Mouse (Mus musculus) CH12.LX (cell line): ENCODE data around the gene Mllt10.

Experiments used
- CHD1 ChIP-seq: IDR thresholded peaks from 2 replicates; pipeline ENCODE4 v1.6.1; 2012; ENCODE audit warnings: low read depth, low read length, improper control_type of control experiment, inconsistent platforms
- CTCF ChIP-seq, 2 experiments: IDR thresholded peaks in 1 of 2; conservative IDR thresholded peaks in 1 of 2; 2 replicates each; pipeline ENCODE4 v1.5.1; 2011 to 2012; ENCODE audit warnings: low read depth in 2 of 2, low read length in 2 of 2, improper control_type of control experiment in 1 of 2, inconsistent platforms in 1 of 2, mild to moderate bottlenecking in 1 of 2, moderate library complexity in 1 of 2
- E2F4 ChIP-seq: IDR thresholded peaks from 2 replicates; pipeline ENCODE4 v1.6.1; 2011; ENCODE audit warnings: low read depth, low read length, improper control_type of control experiment; ENCODE audit not compliant: insufficient replicate concordance
- EP300 ChIP-seq: IDR thresholded peaks from 2 replicates; pipeline ENCODE4 v1.6.1; 2011; ENCODE audit warnings: low read length, improper control_type of control experiment
- JUN ChIP-seq: IDR thresholded peaks from 2 replicates; pipeline ENCODE4 v1.6.1; 2011; ENCODE audit warnings: low read depth, mild to moderate bottlenecking, low read length, improper control_type of control experiment, moderate library complexity; ENCODE audit not compliant: insufficient read depth
- KAT2A ChIP-seq: IDR thresholded peaks from 2 replicates; pipeline ENCODE4 v1.6.1; 2012; ENCODE audit warnings: low read length, improper control_type of control experiment, inconsistent platforms; ENCODE audit not compliant: insufficient replicate concordance
- POLR2A ChIP-seq: IDR thresholded peaks from 2 replicates; pipeline ENCODE4 v1.6.1; 2011; ENCODE audit warnings: low read depth, mild to moderate bottlenecking, improper control_type of control experiment, low read length
- USF1 ChIP-seq: IDR thresholded peaks from 2 replicates; pipeline ENCODE4 v1.6.1; 2014; ENCODE audit warnings: low read depth, mild to moderate bottlenecking, inconsistent platforms, low read length, improper control_type of control experiment

GRCm38 (mm10) chr2:18218500-18218899 lies 163.5 kb downstream of the Mllt10 start:
- TF ChIP-seq POLR2A (no peak), CTCF (conservative IDR thresholded peaks at IDR 0.05 in 1 of 2, IDR thresholded peaks at IDR 0.05 in 1 of 2; ENCODE audit: low read depth in 2 of 2, low read length in 2 of 2) (no peak), KAT2A (no peak), CHD1 (no peak), USF1 (no peak), EP300 (no peak), JUN (no peak), E2F4 (no peak)
